Comparison of ENCODE assay signal across 26 mouse cellular contexts in the genomic region with DNA sequence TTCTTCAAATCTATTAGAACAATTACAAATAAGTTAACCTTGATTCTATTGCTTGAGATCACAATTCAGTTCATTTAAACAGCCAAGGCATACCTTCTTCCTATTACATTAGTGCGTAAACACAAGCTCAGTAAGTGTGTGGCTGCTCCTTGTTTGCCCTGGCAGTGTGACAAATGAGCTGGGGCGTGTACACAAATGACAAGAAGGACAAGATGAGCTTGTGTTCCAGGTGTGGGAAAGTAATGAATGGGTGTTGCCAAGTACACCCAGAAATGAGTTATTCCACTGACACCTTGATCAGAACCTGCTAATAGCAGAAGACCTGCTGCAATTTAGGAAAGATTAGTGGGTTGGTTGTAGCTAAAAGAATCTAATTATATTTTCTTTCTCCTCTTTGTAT.
"Had no signal": no experiment of that assay in that cellular context is flagged by ENCODE, and none has a peak within 500 bp of the region (broad histone marks: within the 10 kb centered on the region; RNA-seq: fewer than 3 reads in every experiment).

No protein-coding gene starts in this region.

- H3K4me3 ChIP-seq: gastrocnemius, adult 2 months; heart, embryonic 10.5 days; heart, embryonic 12.5 days; hindbrain, embryonic 10.5 days; hindbrain, embryonic 12.5 days; intestine, embryonic 15.5 days; layer of hippocampus, adult 2 months; left cerebral cortex, adult 2 months; limb, embryonic 13.5 days; limb, embryonic 15.5 days; liver, embryonic 12.5 days had no signal

- H3K4me1 ChIP-seq: heart, embryonic 10.5 days; heart, embryonic 12.5 days; hindbrain, embryonic 10.5 days; hindbrain, embryonic 12.5 days; intestine, embryonic 15.5 days; limb, embryonic 13.5 days; limb, embryonic 15.5 days; liver, embryonic 12.5 days had no signal

- H3K36me3 ChIP-seq: heart, embryonic 10.5 days; heart, embryonic 12.5 days; hindbrain, embryonic 10.5 days; hindbrain, embryonic 12.5 days; intestine, embryonic 15.5 days; limb, embryonic 13.5 days; limb, embryonic 15.5 days; liver, embryonic 12.5 days had no signal

- H3K27me3 ChIP-seq: heart, embryonic 12.5 days; hindbrain, embryonic 12.5 days; intestine, embryonic 15.5 days; limb, embryonic 13.5 days; limb, embryonic 15.5 days; liver, embryonic 12.5 days had no signal

- H3K27ac ChIP-seq: gastrocnemius, adult 2 months; heart, embryonic 10.5 days; hindbrain, embryonic 10.5 days; hindbrain, embryonic 12.5 days; hindbrain, embryonic 14.5 days; intestine, embryonic 15.5 days; layer of hippocampus, adult 2 months; left cerebral cortex, adult 2 months; limb, embryonic 13.5 days; limb, embryonic 15.5 days; liver, embryonic 12.5 days; liver, embryonic 14.5 days had no signal

- H3K9ac ChIP-seq: heart, embryonic 12.5 days; hindbrain, embryonic 12.5 days; hindbrain, embryonic 14.5 days; intestine, embryonic 15.5 days; limb, embryonic 13.5 days; limb, embryonic 15.5 days; liver, embryonic 12.5 days; liver, embryonic 14.5 days had no signal

- DNase-seq: gastrocnemius, adult 2 months; gastrocnemius, postnatal 10 days; gastrocnemius, postnatal 25 days; heart, adult 18-20 months; heart, postnatal 10 days; heart, postnatal 4 days; kidney, adult 18-20 months; kidney, adult 8-10 months; kidney, postnatal 10 days; kidney, postnatal 25 days; kidney, postnatal 4 days; left cerebral cortex, postnatal 4 days had no signal

- ATAC-seq: inflammation-experienced regulatory T-cells, adult 6 months; intestine, embryonic 15.5 days; intestine, postnatal 0 days; liver, embryonic 12.5 days had no signal

- H3K4me2 ChIP-seq: heart, embryonic 12.5 days; hindbrain, embryonic 12.5 days; hindbrain, embryonic 14.5 days; intestine, embryonic 15.5 days; limb, embryonic 13.5 days; limb, embryonic 15.5 days; liver, embryonic 12.5 days had no signal

- H3K9me3 ChIP-seq: heart, embryonic 10.5 days; heart, embryonic 12.5 days; hindbrain, embryonic 10.5 days; hindbrain, embryonic 12.5 days; intestine, embryonic 15.5 days; limb, embryonic 13.5 days; limb, embryonic 15.5 days; liver, embryonic 12.5 days had no signal
